11 mouse cellular contexts compared by ENCODE assay signal in the genomic region with DNA sequence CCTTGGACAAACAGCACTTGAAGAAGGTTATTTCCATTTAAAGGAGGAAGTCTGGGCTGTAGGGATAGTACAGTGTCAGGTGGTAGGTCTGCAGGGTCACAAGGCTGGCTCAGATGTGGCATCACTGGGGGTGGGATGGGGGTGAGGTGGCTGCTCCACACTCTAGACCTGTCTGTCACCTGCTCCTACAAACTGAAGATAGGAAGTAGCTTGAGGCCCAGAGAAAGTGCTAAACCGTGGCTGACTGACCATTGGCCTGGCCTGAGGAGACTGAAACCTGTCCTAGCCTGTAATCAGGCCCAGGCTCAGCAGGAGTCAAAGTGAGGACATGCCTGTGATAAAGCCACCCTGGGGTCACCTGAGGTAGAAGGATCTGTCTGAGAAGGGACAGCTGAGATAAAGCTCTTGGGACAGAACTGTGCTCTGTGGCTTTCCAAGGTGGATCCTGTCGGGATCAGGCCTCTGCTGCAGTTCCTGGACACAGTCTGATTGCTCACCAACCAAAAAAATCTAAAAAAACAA. TPM values are rescaled to one million over a fixed set of nuclear protein-coding genes. Genes with fewer than 3 reads are reported as not detected.
A peak's percentile ranks its signal among the peaks of the same experiment; 100 is the strongest.
DNase-seq lines count a peak whose midpoint lies in the region; ATAC-seq and TF ChIP-seq lines count a peak whose summit lies in the region.
"Had no signal": no experiment of that assay in that cellular context is flagged by ENCODE, and none has a peak within 500 bp of the region (broad histone marks: within the 10 kb centered on the region; RNA-seq: fewer than 3 reads in every experiment).

No protein-coding gene starts in this region.

- no peak overlapping the region for H3K4me3 ChIP-seq in cerebellum, adult 2 months (replicated peaks; ENCODE audit: insufficient read depth, low read depth, low read length)
- no peak overlapping the region for H3K4me3 ChIP-seq in lung, embryonic 14.5 days (ENCODE audit: low read depth, low read length)
- H3K4me3 ChIP-seq in lung, adult 2 months (replicated peaks; ENCODE audit: extremely low read depth, low read depth, low read length), result no peak overlapping the region
- H3K4me3 ChIP-seq in forebrain, postnatal 0 days (ENCODE audit: low read depth, low read length), result no peak overlapping the region
- no peak overlapping the region for H3K4me3 ChIP-seq in liver, embryonic 16.5 days (ENCODE audit: low read depth, low read length)

- H3K27ac ChIP-seq in cerebellum, adult 2 months (ENCODE audit: insufficient read depth, low read length), result peak overlapping the region; percentile 72
- H3K27ac ChIP-seq in lung, embryonic 14.5 days (ENCODE audit: low read depth), result no peak overlapping the region
- H3K27ac ChIP-seq in forebrain, postnatal 0 days (ENCODE audit: low read depth, low read length), result no peak overlapping the region
- peak overlapping the region; percentile 98 for H3K27ac ChIP-seq in liver, embryonic 16.5 days (ENCODE audit: low read length)

- peaks cover 2% of the 10 kb centered on the region; the same call in 1 of the 2 replicates for H3K36me3 ChIP-seq in lung, embryonic 14.5 days (ENCODE audit: insufficient read depth)
- H3K36me3 ChIP-seq in forebrain, postnatal 0 days (ENCODE audit: insufficient read depth), result peaks cover 8% of the 10 kb centered on the region; the same call in 1 of the 2 replicates
- peaks cover 11% of the 10 kb centered on the region for H3K36me3 ChIP-seq in liver, embryonic 16.5 days (ENCODE audit: control insufficient read depth, insufficient read depth)

- peak overlapping the region; percentile 83 for H3K4me2 ChIP-seq in lung, embryonic 14.5 days
- H3K4me2 ChIP-seq in forebrain, postnatal 0 days (ENCODE audit: low read depth), result peak overlapping the region; percentile 86; the same call in 1 of the 2 replicates
- peak overlapping the region; percentile 77 for H3K4me2 ChIP-seq in liver, embryonic 16.5 days (ENCODE audit: low read depth, low read length)

- no peak for DNase-seq in cerebellum, adult 2 months
- no peak for DNase-seq in cerebellum, adult 11-12 months
- no peak for DNase-seq in lung, embryonic 14.5 days
- no peak for DNase-seq in lung, adult 2 months
- DNase-seq in forebrain, postnatal 0 days, result no peak
- no peak for DNase-seq in left cerebral cortex, adult 9 months (ENCODE audit: low spot score in 2 of 2)
- no peak for DNase-seq in lung, postnatal 14 days
- DNase-seq: adrenal gland, postnatal 14 days; layer of hippocampus, postnatal 36 days; lung, postnatal 4 days had no signal

- no peaks in the 10 kb centered on the region for H3K27me3 ChIP-seq in cerebellum, adult 2 months (ENCODE audit: control insufficient read depth, insufficient read depth, low read length)
- H3K27me3 ChIP-seq in lung, embryonic 14.5 days (ENCODE audit: insufficient read depth, low read length), result no peaks in the 10 kb centered on the region
- no peaks in the 10 kb centered on the region for H3K27me3 ChIP-seq in forebrain, postnatal 0 days (ENCODE audit: insufficient read depth, low read length)
- H3K27me3 ChIP-seq in liver, embryonic 16.5 days (ENCODE audit: control insufficient read depth, insufficient read depth, low read depth, low read length), result no peaks in the 10 kb centered on the region

- H3K4me1 ChIP-seq in cerebellum, adult 2 months (ENCODE audit: control insufficient read depth, insufficient read depth, low read length), result peaks cover 25% of the 10 kb centered on the region
- H3K4me1 ChIP-seq in lung, embryonic 14.5 days (ENCODE audit: insufficient read depth), result peaks cover 5% of the 10 kb centered on the region; the same call in 1 of the 2 replicates
- peaks cover 28% of the 10 kb centered on the region for H3K4me1 ChIP-seq in lung, adult 2 months (ENCODE audit: control insufficient read depth, insufficient read depth, low read length)
- peaks cover 18% of the 10 kb centered on the region for H3K4me1 ChIP-seq in forebrain, postnatal 0 days (ENCODE audit: insufficient read depth)
- H3K4me1 ChIP-seq in liver, embryonic 16.5 days (ENCODE audit: control insufficient read depth, low read depth, low read length), result peaks cover 65% of the 10 kb centered on the region

- no peak for ATAC-seq in lung, embryonic 14.5 days (ENCODE audit: insufficient read depth)
- ATAC-seq in forebrain, postnatal 0 days, result no peak
- peak; percentile 8 for ATAC-seq in liver, embryonic 16.5 days (ENCODE audit: low read depth)

- H3K9ac ChIP-seq in lung, embryonic 14.5 days, result no peak overlapping the region
- H3K9ac ChIP-seq in forebrain, postnatal 0 days, result no peak overlapping the region
- peak overlapping the region; percentile 15 for H3K9ac ChIP-seq in liver, embryonic 16.5 days (ENCODE audit: low read depth, low read length)

- TF ChIP-seq POLR2A in cerebellum, adult 2 months (IDR thresholded peaks at IDR 0.05; ENCODE audit: borderline replicate concordance, insufficient read depth, low read length), result no peak
- TF ChIP-seq POLR2A in lung, adult 2 months (IDR thresholded peaks at IDR 0.05; ENCODE audit: borderline replicate concordance, extremely low read depth, low read depth, low read length), result no peak

- WGBS in cerebellum, adult 2 months, result 11% methylated on average over 2 of the region's 2 CpGs
- WGBS in lung, embryonic 14.5 days, result 33% methylated on average over 2 of the region's 2 CpGs
- 48% methylated on average over 2 of the region's 2 CpGs for WGBS in lung, adult 2 months
- WGBS in forebrain, postnatal 0 days, result 41% methylated on average over 2 of the region's 2 CpGs
- 23% methylated on average over 2 of the region's 2 CpGs for WGBS in liver, embryonic 16.5 days (ENCODE audit: insufficient replicate concordance)

- no peaks in the 10 kb centered on the region for H3K9me3 ChIP-seq in lung, embryonic 14.5 days (ENCODE audit: low read depth, low read length)
- no peaks in the 10 kb centered on the region for H3K9me3 ChIP-seq in forebrain, postnatal 0 days (ENCODE audit: low read length)
- no peaks in the 10 kb centered on the region for H3K9me3 ChIP-seq in liver, embryonic 16.5 days (replicated peaks; ENCODE audit: control insufficient read depth, low read length)

- TF ChIP-seq CTCF in cerebellum, adult 2 months (IDR thresholded peaks at IDR 0.05; ENCODE audit: borderline replicate concordance, insufficient read depth, low read depth, low read length), result no peak
- no peak for TF ChIP-seq CTCF in lung, embryonic 14.5 days (IDR thresholded peaks at IDR 0.05; ENCODE audit: low read depth)
- no peak for TF ChIP-seq CTCF in lung, adult 2 months (IDR thresholded peaks at IDR 0.05; ENCODE audit: insufficient read depth, low read length)
- TF ChIP-seq CTCF in forebrain, postnatal 0 days (IDR thresholded peaks at IDR 0.05; ENCODE audit: low read depth), result no peak

RNA-seq across cellular contexts. Expression of a gene that starts 0.9 kb away (rescaled TPM):
- polyA plus RNA-seq in cerebellum, adult 2 months (2012; rRNA removed), result 138 and 154 TPM in 2 replicates
- 198 and 202 TPM in 2 replicates for polyA plus RNA-seq in lung, embryonic 14.5 days (2014; fragmentation: Nextera tagmentation; extraction: Ambion mirVana)
- 106 and 140 TPM in 2 replicates for polyA plus RNA-seq in lung, adult 2 months (2012; rRNA removed)
- 262 and 284 TPM in 2 replicates for total RNA-seq in forebrain, postnatal 0 days (2014; rRNA removed)
- 386 and 390 TPM in 2 replicates for polyA plus RNA-seq in forebrain, postnatal 0 days (2015; fragmentation: Nextera tagmentation; extraction: Ambion mirVana)
- 149 and 152 TPM in 2 replicates for polyA plus RNA-seq in liver, embryonic 16.5 days (2015; fragmentation: Nextera tagmentation; extraction: Ambion mirVana)

RNA-seq across cellular contexts. Expression of a gene that starts 10.7 kb away (rescaled TPM):
- 64.2 and 67.9 TPM in 2 replicates for polyA plus RNA-seq in cerebellum, adult 2 months (2012; rRNA removed)
- 17.5 and 18.4 TPM in 2 replicates for polyA plus RNA-seq in lung, embryonic 14.5 days (2014; fragmentation: Nextera tagmentation; extraction: Ambion mirVana)
- polyA plus RNA-seq in lung, adult 2 months (2012; rRNA removed), result 48.2 and 49.9 TPM in 2 replicates
- 52.1 and 58.3 TPM in 2 replicates for total RNA-seq in forebrain, postnatal 0 days (2014; rRNA removed)
- polyA plus RNA-seq in forebrain, postnatal 0 days (2015; fragmentation: Nextera tagmentation; extraction: Ambion mirVana), result 31.5 and 38.2 TPM in 2 replicates
- polyA plus RNA-seq in liver, embryonic 16.5 days (2015; fragmentation: Nextera tagmentation; extraction: Ambion mirVana), result 9.0 and 9.2 TPM in 2 replicates

RNA-seq across cellular contexts. Expression of a gene that starts 45.1 kb away (rescaled TPM):
- not detected in 2 replicates for polyA plus RNA-seq in cerebellum, adult 2 months (2012; rRNA removed)
- polyA plus RNA-seq in lung, embryonic 14.5 days (2014; fragmentation: Nextera tagmentation; extraction: Ambion mirVana), result not detected in 2 replicates
- polyA plus RNA-seq in lung, adult 2 months (2012; rRNA removed), result not detected in 2 replicates
- total RNA-seq in forebrain, postnatal 0 days (2014; rRNA removed), result not detected in 2 replicates
- not detected in 2 replicates for polyA plus RNA-seq in forebrain, postnatal 0 days (2015; fragmentation: Nextera tagmentation; extraction: Ambion mirVana)
- not detected in 2 replicates for polyA plus RNA-seq in liver, embryonic 16.5 days (2015; fragmentation: Nextera tagmentation; extraction: Ambion mirVana)
- total RNA-seq: adrenal gland, postnatal 14 days; layer of hippocampus, postnatal 36 days had no signal

Comparison
In these comparisons a context has a peak if more than half of its experiments do, and no peak if none do; other contexts are left out.
1. H3K27ac ChIP-seq: peak in cerebellum, adult 2 months (single experiment) and liver, embryonic 16.5 days (single experiment); none in lung, embryonic 14.5 days (single experiment) and forebrain, postnatal 0 days (single experiment).
2. Peak in every context shown above with its lines, with median percentiles within 50 percentile points of each other: H3K4me2 ChIP-seq.